Mouse (Mus musculus): ENCODE results near the gene Pnpo. TPM values are rescaled to one million over a fixed set of nuclear protein-coding genes. Genes with fewer than 3 reads are reported as not detected.
A peak's percentile ranks its signal among the peaks of the same experiment; 100 is the strongest.

Gene Pnpo
- 10 to 100 TPM; 19.0 to 35.1 (median 30.7) TPM for polyA plus RNA-seq (2017; shearing (Covaris generic))

GRCm38 (mm10) chr11:96943746-96944304, at the start of gene Pnpo:
Gene Pnpo, minus strand, starts transcription at chr11:96943986.
- peak; percentile 98 for ATAC-seq

GRCm38 (mm10) chr11:96992722-96993311, 49.0 kb upstream of the Pnpo start:
- peak; percentile 6 for ATAC-seq

DNA sequence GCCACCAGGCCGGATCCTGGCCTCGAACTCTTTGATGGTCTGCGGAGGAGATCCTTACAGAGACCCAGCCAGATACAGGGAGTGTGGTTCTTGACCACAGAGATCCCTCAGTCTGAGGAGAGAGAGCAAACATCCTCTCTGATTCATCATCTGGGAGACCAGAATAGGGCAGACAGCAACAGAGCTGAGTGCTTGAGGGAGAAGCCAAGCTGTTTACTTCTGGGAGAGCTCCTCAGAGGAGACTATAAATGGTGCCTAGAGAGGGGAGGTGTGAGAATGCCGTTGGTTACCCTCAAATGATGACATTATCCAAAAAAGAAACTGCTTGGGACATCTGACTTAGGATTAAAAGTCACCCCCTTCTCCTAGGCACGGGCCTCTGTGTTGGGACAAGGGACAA, 47.7 kb upstream of the Pnpo start:
- no peak for ATAC-seq

DNA sequence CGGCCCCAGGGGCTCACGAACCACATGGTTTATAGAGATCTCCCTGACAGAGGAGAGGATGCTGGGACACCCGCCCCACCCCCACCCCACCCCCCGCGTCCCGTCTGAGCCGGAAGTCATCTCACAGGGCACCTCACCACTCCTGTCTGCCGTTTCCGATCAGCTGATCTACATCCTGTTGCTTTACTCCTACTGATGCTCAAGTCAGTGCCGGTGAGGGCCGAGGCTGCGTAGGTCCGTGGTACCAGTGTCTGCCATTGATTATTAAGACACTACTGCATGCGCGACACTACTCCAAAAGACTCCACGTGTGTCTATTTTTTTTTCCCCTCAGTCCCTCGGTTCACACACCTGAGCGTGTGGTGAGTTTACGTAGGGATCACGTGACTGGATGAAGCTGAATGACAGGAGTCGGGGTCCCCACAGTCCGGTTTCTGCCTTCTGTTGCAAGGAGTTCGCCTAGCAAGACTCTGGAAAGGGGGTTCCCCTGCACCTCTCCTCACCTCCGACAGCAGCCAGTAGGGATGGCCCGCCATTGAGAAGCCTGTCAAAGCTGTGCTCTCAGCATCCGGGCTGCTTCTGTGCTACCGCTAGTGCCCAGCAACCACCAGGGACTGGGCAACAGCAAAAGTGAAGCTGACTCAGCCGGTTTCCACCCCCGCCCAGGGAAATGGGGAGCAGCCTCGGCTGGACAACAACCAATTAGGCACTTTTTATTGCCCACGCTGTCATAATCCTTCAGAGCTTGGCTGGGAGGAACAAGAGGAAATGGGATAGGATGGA, 44.3 kb upstream of the Pnpo start:
- ATAC-seq: peak; percentile 93

GRCm38 (mm10) chr11:96986463-96986862, 42.7 kb upstream of the Pnpo start:
- ATAC-seq: no peak

DNA sequence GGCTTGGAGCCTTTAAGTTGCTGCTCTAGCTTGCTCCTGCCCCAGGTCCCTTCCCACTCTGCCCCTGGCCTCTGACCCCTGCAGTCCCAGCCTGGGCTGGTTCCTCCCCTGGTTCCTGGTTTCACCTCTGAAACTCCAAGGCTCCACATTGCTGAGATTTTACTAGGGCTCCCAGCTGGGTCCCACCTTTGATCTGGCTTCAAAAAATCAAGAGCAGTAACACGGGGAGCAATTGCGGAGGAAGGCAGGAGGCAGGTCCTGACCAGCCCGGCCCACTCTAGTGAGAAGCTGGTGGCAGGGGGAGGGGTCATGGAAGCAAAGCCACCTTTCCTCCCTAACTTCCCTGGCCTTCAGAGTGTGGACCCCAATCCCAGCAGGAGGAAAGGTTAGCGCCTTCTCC, 41.1 kb upstream of the Pnpo start:
- no peak for ATAC-seq

DNA sequence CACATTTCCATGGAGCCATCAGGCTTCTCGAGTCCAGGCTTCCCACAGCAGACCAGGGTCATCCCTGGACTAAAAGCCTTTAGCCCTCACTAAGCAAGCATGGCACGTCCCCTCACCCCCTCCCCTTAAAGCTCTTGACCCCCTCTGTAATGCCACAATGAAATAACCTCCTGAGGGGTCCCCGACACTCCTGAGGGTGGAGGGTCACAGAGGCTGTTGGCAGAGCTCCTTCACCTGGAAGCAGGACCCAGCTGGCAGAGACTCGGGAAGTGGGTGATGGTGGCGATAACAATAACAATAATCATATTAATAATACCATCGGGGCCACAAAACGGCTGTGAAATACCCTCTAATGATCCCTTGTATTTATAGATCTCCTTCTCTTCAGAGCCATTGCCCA, 39.1 kb upstream of the Pnpo start, which contains the start of gene Sp2:
Gene Sp2 (minus strand): TSS at position 101 of the 400 bp plus-strand sequence.
- no peak for ATAC-seq

DNA sequence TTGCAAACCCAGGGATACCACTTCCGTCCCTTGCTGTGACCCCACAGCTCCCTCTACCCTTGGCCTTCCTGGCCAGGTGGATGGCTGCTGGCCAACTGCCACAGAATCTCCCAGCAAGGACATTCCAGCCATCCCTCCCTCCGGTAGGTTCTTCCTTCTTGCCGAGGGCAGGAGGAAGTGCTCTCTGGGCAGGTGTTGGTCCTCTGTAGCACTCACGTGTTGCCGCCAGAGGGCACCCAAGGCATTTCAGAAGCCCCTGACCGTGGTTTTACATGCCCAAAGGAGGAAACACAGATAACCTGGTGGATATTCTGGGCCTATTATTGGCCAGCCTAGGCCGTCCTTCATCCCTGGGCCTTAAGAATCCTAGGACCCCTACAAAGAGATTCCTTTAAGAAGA, 38.6 kb upstream of the Pnpo start:
- peak; percentile 13 for ATAC-seq

- ATAC-seq: no peak
These were observed 37.7 kb upstream of the Pnpo start for GRCm38 (mm10) chr11:96981461-96981860.

- ATAC-seq: no peak
These were observed 36.2 kb upstream of the Pnpo start for GRCm38 (mm10) chr11:96980021-96980420.

DNA sequence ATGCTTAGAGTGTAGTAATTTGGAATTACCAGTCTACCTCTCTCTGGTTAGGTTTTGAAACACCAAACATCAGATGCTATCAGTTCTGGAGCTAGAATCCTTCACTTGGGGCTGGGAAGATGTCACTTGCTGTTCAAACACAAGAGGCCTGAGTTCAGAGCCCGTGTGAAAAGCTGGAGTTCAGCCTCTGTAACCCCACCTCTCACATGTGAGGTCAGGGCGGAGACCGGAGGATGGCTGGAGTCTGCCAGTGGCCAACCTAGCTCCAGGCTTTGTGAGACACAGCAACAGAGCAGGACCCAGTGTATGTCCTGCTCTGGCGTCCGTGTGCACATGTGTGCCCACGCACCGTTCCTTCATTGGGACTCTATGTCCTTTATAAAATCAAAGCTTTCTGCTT, 35.5 kb upstream of the Pnpo start:
- ATAC-seq: no peak

DNA sequence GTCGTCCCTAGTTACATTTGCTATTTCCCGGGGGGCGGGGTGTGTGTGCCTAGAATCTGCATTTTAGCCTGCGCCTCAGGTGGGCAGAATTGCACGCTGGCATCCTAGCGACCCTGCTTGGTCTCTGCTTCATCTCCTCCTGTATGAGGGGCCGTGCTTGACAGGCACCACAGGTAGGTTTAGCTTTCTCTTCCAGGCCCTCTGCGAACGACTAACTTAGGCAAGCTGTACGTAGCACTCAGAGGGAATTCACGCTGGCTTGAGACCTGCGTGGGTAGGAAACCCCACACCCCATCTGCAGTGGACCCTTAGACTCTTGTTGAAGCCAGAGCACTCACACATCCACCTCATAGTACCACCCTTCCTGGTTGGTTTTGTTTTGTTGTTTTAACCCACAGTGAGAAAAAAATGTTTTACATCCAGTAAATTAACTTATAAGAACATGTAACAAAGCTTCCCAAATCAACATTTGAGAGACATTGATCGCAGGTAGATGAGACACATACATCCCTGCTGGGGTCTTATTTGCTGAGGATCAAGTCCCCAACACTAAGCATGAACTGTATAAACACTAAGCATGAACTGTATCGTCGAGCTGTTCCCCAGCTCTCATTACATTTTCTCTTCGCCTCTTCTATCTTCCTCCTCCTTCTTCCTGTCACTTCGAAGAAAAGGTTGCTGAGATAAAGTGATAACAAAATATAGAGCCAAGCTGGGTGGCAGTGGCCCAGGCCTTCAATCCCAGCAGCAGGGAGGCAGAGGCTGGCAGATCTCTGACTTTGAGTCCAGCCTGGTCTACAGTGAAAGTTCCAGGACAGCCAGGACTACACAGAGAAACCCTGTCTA, 34.8 kb upstream of the Pnpo start:
- ATAC-seq: no peak

GRCm38 (mm10) chr11:96977606-96978400, 34.0 kb upstream of the Pnpo start:
- peak; percentile 90 for ATAC-seq

DNA sequence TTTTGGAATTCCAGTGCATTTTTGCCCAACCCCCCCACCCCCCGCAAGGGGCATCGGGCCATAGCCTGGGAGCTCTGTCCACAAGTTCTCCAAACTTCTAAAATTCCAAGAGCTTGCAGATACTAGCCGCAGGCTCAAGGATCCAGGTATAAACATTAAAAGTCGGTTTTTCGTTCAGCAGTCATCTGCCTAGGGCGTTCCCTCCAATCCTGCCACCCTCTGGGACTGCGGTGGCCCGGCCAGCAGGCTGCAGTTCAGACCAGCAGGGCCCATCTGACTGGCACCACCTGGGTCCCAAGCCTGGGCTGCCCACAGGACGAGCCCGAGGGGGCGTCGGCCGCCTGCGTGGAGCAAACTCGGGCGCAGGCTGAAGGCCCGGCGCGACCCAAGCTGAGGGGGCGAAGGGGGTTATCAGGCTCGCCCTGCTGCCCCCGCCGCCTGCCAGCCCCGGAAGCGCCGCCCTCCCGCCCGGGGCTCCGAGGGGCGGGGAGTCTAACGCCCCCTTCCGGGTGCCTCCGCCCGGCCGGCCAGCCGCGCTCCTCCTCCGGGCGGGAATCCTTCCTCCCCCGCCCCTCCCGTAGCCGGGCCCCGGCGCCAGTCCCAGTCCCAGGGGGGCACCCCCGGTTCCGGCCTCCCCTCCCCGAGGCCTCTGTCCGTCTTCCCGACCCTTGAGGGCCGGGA, 33.3 kb upstream of the Pnpo start:
- peak; percentile 24 for ATAC-seq

DNA sequence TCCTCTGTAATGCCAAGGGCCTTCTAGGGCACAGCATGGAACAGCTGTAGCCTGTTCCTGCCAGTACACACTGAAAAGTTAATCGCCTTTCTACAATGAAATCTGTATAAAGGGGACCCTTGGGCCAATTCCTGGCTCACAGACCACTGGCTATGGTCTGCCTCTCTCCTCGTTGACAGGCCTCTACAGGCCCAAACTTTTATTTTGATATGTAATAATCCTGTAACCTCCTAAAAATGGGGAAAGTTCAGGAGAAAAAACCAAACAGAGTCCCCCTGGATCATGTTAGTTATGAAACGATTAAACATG, 32.5 kb upstream of the Pnpo start:
- no peak for ATAC-seq

DNA sequence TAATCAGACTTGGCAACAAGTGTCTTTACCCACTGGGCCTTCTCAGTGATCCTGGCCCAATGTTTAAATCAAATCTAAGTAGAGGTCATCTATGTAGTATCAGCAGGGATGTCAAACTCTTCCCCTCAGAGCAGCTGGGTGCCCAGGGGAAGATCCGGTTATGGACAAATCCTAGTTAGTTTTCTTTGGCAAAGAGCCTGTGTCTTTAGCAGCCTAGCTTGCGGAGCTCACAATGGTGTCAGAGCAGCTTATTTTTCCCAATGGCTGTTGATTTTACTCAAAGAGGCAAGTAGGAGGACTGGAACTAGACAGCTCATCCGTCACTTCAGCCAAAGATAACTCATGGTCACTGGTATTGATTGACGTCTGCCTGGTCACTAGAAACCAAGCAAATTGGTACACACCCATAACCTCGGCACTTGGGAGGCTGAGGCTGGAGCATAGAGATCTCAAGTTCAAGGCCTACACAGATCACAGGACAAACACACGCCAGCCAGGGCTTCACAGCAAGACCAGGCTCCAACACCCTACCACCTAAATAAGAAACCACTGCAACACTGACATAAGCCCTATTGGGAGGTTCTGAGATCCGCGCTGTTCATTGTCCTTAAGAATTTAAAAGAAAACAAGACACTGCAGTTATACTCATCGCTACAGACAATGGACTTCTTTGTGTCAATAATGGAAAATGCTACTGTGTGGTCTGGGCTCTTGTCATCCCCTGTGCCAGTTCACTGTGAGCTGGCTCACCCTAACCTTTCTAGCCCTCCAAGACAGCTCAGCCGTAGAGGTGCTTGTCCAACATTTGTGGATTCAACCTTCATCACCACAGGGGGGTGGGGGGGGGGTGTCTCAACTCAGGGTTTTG, 32.0 kb upstream of the Pnpo start:
- ATAC-seq: no peak

DNA sequence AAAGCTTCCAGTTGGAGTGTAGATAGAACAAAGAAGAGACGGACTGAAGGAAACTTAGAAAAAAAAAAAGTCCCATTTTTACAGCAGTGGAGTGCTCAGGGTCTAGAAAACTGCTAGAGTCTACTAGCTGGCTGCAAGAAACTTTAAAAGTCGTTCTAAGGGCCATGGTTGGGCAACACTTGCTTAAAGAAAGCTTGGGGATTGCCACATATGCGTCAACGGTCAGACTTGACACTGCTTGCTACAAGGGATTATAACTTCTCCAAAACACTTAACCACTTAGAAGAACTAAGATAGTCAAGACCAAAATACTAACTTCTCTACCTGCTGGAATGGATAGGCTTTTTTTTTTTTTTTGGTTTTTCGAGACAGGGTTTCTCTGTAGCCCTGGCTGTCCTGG, 31.0 kb upstream of the Pnpo start:
- ATAC-seq: no peak

DNA sequence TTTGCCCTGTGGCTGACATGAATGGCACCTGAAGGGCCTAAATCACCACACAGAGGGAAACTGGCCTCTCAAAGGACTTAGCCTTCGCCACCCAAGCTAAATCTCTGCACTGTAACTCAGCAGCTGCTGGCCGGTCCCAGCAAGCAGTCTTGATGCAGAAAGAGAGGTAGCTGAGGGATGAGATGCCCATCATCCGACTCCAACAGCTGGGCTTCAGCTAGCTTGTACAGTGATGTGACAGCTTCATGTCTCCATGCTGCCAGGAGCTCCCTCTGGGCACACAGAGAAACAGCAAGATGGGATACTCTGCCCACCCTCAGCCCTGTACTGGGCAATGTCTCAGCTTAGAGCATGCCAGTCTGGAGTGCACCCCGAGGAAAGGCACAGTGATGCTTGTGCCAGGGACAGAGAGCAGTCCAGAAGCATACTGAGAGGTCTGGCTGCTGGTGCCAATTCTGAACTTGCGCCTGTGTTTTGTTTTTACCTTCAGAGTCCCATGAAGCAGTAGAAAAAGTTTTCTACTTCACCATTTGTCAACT, 29.7 kb upstream of the Pnpo start:
- no peak for ATAC-seq

DNA sequence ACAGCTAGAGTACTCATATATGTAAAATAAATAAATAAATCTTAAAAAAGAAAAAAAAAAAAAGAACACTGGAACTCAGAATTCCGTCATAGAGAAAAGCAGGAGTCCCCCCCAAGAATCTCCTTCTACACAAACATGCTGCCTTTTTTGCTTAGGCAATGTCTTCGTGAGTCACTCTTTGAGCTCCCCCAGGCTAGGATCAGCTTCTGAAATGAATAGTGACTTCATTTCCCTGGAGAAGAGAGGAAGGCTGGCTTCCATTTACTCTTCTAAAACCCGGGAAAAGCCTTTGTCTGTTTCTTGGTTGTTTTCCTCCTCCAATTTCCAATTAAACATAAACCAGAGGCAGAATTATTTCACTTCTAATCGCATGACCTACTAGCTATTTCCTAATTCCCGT, 29.1 kb upstream of the Pnpo start:
- ATAC-seq: no peak

- no peak for ATAC-seq
These were observed 26.6 kb upstream of the Pnpo start for GRCm38 (mm10) chr11:96970341-96970740.

DNA sequence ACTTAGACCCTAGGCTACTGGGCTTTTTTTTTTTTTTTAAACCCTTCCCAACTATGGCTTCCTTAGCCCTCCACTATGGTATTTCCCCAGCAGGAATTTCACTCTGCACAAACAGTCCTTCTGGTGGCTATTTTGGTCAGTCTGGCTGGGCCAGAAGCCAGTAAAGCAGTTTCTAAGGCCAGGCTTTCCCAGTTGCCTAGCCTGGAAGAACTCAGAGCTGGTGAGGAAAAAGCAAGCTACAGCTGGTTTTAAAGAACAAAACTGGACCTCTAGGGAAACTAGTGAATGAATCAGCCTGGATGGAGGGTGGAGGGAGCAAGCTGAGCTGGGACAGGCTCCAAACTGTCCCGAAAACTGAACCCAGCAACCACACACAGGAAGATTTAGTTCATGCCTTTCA, 26.0 kb upstream of the Pnpo start:
- no peak for ATAC-seq

All from inflammation-experienced regulatory T-cells, adult 6 months (primary cell).